Mouse (Mus musculus) CH12.LX (cell line): ENCODE measurements around the gene Esr1.

Experiments used
- CTCF ChIP-seq, 2 experiments: IDR thresholded peaks in 1 of 2; conservative IDR thresholded peaks in 1 of 2; 2 replicates each; pipeline ENCODE4 v1.5.1; 2011 to 2012; ENCODE audit warnings: low read depth in 2 of 2, low read length in 2 of 2, improper control_type of control experiment in 1 of 2, inconsistent platforms in 1 of 2, mild to moderate bottlenecking in 1 of 2, moderate library complexity in 1 of 2
- E2F4 ChIP-seq: IDR thresholded peaks from 2 replicates; pipeline ENCODE4 v1.6.1; 2011; ENCODE audit warnings: low read depth, low read length, improper control_type of control experiment; ENCODE audit not compliant: insufficient replicate concordance
- EP300 ChIP-seq: IDR thresholded peaks from 2 replicates; pipeline ENCODE4 v1.6.1; 2011; ENCODE audit warnings: low read length, improper control_type of control experiment
- ETS1 ChIP-seq: conservative IDR thresholded peaks from 2 replicates; pipeline ENCODE4 v1.6.1; 2012; ENCODE audit warnings: low read depth, mild to moderate bottlenecking, inconsistent platforms, low read length, improper control_type of control experiment, moderate library complexity
- IRF4 ChIP-seq: IDR thresholded peaks from 2 replicates; pipeline ENCODE4 v1.6.1; 2014; ENCODE audit warnings: low read depth, mild to moderate bottlenecking, inconsistent platforms, low read length, improper control_type of control experiment
- MAFK ChIP-seq: IDR thresholded peaks from 2 replicates; pipeline ENCODE4 v1.6.1; 2011; ENCODE audit warnings: low read length, improper control_type of control experiment; ENCODE audit not compliant: insufficient replicate concordance
- POLR2A ChIP-seq: IDR thresholded peaks from 2 replicates; pipeline ENCODE4 v1.6.1; 2011; ENCODE audit warnings: low read depth, mild to moderate bottlenecking, improper control_type of control experiment, low read length
- TCF12 ChIP-seq: IDR thresholded peaks from 2 replicates; pipeline ENCODE4 v1.6.1; 2014; ENCODE audit warnings: low read depth, mild to moderate bottlenecking, inconsistent platforms, low read length, improper control_type of control experiment
- ZMIZ1 ChIP-seq: IDR thresholded peaks from 2 replicates; pipeline ENCODE4 v1.6.1; 2012; ENCODE audit warnings: low read depth, mild to moderate bottlenecking, inconsistent platforms, low read length, improper control_type of control experiment

GRCm38 (mm10) chr10:4734942-4735341 is 123.5 kb downstream of the Esr1 start:
- TF ChIP-seq IRF4, result no peak
- TF ChIP-seq MAFK, result no peak
- TF ChIP-seq CTCF (conservative IDR thresholded peaks at IDR 0.05 in 1 of 2, IDR thresholded peaks at IDR 0.05 in 1 of 2; ENCODE audit: low read depth in 2 of 2, low read length in 2 of 2), result no peak
- no peak for TF ChIP-seq POLR2A
- TF ChIP-seq TCF12, result no peak
- no peak for TF ChIP-seq E2F4
- no peak for TF ChIP-seq ZMIZ1
- no peak for TF ChIP-seq ETS1
- no peak for TF ChIP-seq EP300
